Mouse (Mus musculus) ZHBTc4 (cell line): Measurements from ENCODE around the gene Clstn1.
A peak's percentile ranks its signal among the peaks of the same experiment; 100 is the strongest.

Experiments used
- DNase-seq: peaks from one replicate; pipeline ENCODE4 v3.0.0-alpha.2; 2011; ENCODE audit warnings: low read depth, low spot score

The Clstn1 gene

DNA sequence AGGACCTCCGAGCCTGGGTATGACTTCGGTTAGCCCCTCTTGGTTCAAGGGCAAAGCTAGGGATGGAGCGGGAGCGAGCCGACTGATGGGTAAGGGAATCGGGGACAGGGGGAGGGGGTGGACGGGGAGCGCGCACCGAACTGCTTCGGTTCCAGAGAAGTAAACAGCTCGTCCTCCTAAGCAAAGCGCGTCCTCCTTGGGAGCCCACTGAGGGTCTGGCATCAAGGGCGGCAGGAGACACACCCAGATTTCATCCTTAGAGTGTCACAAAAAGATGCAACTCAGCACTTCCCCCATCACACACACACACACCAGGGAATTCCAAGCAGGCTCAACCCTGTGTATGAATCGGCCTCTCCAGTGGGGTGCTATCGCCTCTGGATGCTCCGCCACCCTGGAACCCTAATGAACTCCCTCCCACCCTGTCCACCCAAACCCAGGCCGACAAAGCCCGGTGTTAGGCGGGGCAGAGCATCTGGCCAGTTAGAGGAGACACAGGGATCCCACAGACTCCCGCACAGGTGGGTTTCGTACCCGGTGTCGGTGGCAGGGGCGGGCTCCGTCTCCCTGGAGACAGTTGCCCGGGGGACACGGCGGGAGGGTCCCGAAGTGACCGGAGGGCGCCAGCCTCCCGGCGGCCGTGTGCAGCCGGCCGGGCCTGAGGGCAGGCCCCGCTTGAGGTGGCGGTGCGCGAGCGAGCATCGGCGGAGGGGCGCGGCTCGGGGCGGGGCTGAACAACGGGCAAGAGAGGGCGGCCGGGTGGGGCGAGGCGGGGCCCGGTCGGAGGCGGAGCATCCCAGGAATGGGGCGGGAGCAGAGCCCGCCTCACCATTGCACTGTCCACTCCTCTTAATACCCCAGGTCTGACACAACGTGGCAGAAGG lies 89.4 kb downstream of the Clstn1 start:
- peak; percentile 86 for DNase-seq

DNA sequence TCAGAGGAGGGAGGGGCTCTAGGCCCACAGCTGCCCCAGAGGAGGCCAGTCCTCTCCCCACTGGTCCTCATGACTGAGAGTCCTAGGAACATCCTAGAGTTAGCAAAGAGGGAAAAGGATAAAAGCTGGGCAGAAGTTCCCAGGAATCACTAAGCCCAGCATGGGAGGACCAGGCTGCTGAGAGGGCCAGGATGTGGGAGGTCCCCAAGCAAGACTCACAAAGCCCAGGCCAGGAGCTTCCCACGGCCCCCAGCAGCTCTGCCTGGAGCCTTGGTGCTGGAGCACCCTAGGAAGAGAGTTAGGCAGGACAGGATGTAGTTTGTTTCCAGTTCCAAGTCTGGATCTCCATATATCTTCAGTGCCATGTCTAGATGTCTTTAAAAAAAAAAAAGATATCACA lies 91.7 kb downstream of the Clstn1 start:
- DNase-seq = no peak

DNA sequence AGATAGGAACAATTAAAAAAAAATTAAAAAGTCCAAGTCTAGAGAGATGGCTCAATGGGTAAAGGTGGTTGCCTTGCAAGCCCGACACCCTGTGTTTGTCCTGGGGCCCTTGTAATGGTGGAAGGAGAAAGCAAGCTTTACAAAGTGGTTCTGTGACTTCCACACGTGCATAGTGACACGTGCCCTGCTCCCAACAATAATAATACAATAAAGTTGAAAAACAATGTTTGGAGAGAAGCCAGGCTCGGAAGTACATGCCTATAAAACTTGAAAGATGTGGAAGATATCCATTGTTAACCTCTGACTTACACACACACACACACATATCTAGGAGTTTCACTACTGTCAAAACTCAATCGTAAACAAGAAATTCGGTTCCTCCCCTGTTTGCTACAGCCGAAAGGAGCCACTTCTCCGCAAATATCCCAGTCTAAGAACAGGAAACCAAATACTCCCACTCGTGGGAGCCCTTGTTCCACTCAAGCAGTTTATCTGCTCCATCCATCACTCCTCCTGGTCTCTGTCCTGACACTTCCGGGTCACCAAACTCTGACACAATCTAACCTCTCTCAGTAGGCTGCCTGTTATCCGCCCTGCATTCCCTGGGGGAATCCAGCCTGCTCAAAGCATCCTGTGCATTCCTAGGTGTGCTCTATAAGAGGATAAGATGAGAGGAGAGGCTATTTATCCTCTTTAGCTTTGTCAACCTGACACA lies 92.9 kb downstream of the Clstn1 start:
- no peak for DNase-seq

DNA sequence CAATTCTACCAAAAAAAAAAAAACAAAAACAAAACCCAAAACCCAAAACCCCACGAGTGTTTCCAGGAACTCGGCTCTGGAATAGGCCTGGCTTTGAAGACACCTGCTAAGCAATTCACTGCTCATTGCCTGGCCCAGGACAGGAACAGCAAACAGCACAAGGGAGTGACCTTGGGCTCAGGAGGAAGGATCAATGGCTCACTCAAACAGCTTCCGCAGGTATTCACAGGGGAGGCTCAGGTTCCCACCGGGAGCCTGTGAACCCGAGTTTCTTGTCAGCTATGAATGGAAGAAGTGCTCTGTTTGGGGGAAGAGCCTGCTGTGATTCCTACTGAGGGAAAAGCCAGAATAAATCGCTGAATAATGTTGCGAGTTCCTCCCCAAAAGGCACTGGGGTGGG lies 97.6 kb downstream of the Clstn1 start:
- peak; percentile 59 for DNase-seq

DNA sequence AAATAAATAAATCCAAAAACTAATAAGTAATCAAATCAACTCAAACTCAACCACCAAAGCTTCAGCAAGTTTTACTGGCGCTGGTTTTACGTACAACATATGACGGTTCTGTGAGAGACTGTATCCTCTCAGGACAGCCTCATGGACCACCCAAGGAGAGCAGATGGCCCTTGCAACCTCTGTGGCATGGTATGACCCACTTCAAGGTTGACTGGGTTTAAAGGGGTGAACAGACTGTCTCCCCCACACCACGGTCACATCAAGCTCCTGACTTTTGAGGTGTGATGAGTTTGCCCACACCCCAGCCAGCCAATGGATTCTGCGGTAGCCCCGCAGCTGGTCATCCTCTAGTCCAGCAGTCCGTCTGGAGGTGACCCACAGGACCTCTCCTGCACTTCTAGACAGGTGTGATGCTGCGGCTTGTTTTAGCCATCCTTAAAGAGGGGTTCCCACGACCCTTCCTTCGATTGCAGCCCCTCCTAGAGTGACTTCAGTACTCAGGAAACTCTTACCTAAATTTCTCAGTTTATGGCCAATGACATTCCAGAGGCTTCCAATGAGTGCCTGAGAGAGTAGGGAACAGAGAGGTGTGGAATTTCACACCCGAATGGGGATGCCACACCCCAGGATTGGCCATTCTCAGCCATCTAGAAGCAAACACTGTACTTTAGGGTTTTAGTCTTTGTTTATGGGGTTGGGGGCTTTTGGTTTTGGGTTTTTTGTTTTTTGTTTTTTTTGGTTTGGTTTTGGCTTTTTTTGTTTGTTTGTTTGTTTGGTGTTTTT lies 98.8 kb downstream of the Clstn1 start:
- DNase-seq = peak; percentile 54

DNA sequence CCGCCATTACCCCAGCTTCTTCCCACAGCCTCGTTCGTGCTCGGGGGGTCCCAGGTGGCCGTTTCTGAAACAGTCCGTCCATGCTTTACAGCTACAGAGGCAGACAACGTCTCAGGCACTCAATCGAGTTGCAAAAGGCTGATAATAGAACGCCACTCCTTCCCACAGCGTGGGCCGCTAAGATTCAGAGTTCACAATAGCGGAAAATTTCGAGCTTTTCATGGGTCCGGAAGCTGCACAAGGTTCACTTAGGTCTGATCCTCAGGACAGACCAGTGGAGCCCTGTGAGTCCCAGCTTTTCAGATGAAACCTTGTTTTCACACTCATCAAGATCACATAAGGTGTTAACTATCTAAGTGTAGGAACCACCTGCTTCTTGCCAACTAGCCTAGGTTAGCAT lies 102.6 kb downstream of the Clstn1 start:
- DNase-seq = peak; percentile 44

DNA sequence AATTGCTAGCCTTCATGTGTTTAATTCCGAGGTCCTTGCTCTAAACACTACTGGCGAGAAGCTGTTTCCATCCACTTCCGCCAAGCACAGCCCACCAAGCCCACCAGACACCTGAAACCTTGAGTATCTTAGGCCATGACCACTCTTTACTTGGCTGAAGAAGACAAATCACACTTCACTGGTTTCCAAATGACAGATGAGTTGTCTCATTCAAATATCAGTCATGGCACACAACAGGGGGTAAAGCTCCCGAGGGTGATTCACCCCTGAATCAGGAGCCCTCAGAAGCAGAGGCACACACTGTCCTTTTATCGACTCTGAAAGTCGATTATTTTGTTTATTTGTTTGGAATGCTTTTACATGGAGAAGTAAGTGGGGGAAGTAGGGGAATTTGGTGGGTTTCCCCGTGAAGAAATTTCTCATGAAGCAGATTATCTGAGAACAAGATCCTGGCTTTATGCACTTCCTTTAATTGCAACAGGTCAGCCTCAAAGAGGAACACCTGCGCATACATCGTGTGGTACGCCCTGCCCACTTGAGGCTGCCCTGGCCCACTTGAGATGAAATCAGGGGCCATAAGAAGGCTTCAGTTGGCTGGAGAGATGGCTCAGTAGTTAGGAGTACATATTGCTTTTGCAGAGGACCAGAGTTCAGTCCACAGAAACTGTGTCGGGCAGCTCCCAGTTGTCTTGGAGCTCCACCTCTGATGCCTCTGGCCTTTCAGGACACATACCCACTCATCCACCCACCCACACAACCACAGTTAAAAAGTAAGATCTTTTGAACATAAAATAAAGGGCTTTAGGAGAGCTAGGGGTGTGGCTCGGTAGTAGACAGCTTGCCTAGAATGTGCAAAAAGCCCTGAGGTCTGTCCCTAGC lies 103.8 kb downstream of the Clstn1 start:
- DNase-seq = no peak

DNA sequence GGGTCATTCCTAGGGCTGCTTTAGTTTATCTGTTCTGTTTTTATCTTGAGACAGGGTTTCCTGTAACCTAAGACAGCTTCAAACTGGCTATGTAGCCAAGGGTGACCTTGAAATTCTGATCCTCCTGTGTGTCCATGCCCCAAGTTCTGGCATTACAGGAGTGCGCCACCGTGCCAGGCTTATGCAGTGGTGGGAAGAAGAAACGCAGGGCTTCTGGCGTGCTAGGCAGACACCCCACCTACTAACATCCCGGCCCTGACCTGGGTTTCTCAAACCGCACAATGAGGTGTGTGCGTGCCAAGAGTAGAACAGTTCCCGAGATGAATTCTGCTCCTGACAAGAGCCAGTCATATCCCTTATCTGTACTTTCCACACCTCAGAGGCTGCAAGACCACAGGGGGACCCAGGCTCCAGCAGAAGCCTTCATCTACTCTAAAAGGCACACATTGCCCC lies 104.6 kb downstream of the Clstn1 start:
- DNase-seq = no peak

DNA sequence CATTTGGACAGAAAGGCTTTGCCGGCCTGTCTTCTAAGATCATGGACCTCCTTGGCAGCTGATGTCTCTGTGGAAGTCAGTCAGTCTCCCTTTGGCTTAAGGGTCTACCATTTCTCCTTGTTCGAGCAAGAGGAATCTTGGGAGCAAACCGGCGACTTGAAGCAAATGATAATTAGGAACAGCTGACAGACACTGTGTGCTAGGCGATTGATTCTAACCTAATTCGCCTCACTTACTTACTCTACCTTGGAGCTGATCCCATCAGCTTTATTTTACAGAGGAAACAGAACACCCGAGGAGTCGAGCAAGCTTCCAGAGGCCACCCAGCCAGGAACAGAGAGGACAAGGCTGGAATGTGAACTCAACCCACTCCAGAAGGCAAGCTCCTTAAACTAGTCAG lies 105.1 kb downstream of the Clstn1 start:
- no peak for DNase-seq

DNA sequence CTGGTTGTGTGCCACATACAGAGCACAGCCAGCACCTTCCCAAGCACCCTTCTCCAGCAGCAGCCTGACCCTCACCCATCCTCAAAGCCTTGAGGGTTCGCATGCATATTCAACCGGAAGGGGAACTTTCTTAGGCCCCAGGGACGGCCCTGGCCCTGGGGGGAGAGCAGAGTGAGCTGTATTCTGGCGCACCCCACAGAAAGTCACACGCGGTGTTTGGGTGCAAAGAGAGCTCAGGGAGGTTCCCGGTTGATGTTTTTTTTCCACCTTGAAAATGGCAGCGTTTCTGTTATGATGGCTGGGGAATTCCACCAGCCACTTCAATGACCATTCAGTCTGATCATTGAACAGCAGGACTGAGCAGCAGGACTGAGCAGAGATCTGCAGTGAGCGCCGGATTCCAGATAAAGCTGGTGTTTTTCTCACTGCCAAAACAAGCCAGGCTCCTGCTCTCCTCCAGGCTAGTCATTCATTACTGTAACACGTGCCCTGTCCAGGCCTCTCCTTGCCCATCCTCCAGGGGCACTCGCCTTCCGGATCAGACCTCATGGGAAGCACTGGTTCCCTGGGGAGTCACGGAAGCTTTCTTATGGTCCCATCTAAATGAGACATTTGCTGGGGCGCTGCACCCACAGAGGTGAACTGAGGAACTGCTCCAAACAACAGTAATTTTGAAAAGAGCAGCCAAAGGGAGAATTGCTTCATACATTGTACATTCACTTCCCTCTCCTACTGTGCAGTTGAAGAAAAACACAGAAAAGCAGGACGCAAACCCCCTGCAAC lies 110.1 kb downstream of the Clstn1 start:
- DNase-seq = peak; percentile 45

DNA sequence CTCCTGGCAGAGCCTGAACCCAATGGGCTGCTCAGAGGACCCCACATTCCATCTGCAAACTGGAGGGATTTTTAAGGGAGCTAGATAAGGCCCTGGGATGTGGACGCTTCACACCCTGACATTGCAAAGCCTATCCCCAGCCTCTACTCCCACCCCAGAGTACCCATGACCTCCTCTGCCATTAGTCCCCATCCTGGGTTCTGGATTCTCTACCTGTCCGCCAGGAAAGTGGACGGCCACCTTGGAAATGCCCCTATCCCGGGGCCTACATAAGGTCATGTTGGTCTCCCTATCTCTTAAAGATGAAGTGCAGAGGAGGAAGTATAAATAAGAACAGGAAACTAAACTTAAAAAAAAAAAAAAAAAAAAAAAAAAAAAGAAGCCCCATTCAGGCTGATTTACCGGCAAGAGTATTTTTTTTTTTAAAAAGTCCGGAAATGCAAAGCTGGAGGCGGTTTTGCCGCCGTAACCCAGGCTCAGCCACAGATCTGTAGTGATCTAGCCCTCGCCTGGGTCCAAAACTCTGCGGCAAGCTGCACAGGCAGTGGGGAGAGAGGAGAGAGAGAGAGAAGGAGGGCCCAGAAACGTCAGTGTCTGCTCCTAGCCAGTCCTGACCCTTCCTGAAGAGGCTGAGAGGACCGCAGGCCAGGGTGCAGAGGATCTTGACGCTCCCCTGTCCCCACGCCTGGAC lies 111.4 kb downstream of the Clstn1 start:
- no peak for DNase-seq

DNA sequence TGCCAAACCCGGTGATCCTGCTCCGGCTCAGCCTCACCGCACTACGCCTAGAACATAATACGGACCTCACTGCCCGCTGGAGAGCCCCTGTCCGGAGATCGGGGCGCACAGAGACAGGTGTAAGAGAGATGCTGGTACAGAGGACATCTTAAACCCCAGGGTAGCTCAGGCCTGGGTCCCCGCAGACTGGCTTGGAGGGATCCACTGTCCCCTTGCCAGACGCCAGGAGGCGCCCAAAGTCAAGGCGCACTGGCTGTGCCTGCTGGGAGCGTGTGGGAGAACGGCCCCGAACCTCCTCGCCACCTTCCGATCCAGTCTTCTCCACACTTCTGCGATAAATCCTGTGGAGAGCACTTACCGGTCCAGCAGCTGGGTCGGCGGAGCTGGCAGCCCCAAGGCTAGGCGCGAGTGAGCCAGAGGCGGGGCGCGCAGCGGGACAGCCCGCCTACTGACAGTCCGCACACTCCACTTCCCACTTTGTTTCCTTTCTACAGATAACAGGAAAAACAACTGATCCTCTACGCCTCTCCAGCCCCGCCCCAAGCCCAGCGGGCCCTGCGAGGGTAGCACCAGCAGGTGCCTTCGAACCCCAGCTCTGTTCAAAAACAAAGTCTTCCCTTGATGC lies 112.0 kb downstream of the Clstn1 start:
- DNase-seq = peak; percentile 83
